Mouse (Mus musculus) forebrain, postnatal 0 days (tissue): ENCODE results near the gene Trim15. TPM values are rescaled to one million over a fixed set of nuclear protein-coding genes. Genes with fewer than 3 reads are reported as not detected.

Experiments
- ATAC-seq: fragments of 200-750 bp; cut with Nextera tagmentation; 2 replicates; pipeline ENCODE4 v1.8.0; 2017; ENCODE audit warnings: mild to moderate bottlenecking, moderate library complexity
- DNase-seq: peaks from one replicate; pipeline ENCODE4 v3.0.0-alpha.2; 2015
- H3K27ac ChIP-seq: fragments of 300-500 bp; sonication (generic); 2 replicates; pipeline ENCODE4 v1.5.1; 2014; ENCODE audit warnings: low read depth, mild to moderate bottlenecking, antibody characterized with exemption, low read length, moderate library complexity, mixed read lengths
- H3K27me3 ChIP-seq: fragments of 300-500 bp; sonication (generic); 2 replicates; pipeline ENCODE4 v1.6.1; 2014; ENCODE audit warnings: mild to moderate bottlenecking, low read length, mixed read lengths; ENCODE audit not compliant: insufficient read depth
- H3K36me3 ChIP-seq: fragments of 300-500 bp; sonication (generic); 2 replicates; pipeline ENCODE4 v1.6.1; 2014; ENCODE audit warnings: mild to moderate bottlenecking, moderate library complexity; ENCODE audit not compliant: insufficient read depth
- H3K4me1 ChIP-seq: fragments of 300-500 bp; sonication (generic); 2 replicates; pipeline ENCODE4 v1.6.1; 2014; ENCODE audit warnings: antibody characterized with exemption; ENCODE audit not compliant: insufficient read depth
- H3K4me2 ChIP-seq: fragments of 300-500 bp; sonication (generic); 2 replicates; pipeline ENCODE4 v1.6.1; 2014; ENCODE audit warnings: low read depth, mild to moderate bottlenecking, moderate library complexity
- H3K4me3 ChIP-seq: fragments of 300-500 bp; sonication (generic); 2 replicates; pipeline ENCODE4 v1.5.1; 2014; ENCODE audit warnings: low read depth, low read length, mixed read lengths
- H3K9ac ChIP-seq: fragments of 300-500 bp; sonication (generic); 2 replicates; pipeline ENCODE4 v1.6.1; 2014; ENCODE audit warnings: mild to moderate bottlenecking
- H3K9me3 ChIP-seq: fragments of 300-500 bp; sonication (generic); 2 replicates; pipeline ENCODE4 v1.6.1; 2016; ENCODE audit warnings: low read length
- CTCF ChIP-seq: sonication (generic); IDR thresholded peaks from 2 replicates; pipeline ENCODE4 v1.5.1; 2016; ENCODE audit warnings: antibody characterized with exemption, control low read depth, low read depth
- WGBS: fragments of 180-500 bp; shearing (Covaris S2); extraction: QIAGEN DNeasy Blood & Tissue Kit; methylation state at CpG from one replicate; pipeline ENCODE4 v1.1.7; 2014; 5-methylcytosine and 5-hydroxymethylcytosine counted together
- polyA plus RNA-seq: library from polyadenylated mRNA; unstranded; fragments of >200 nt; fragmentation: Nextera tagmentation; extraction: Ambion mirVana; gene quantifications from 2 replicates; pipeline ENCODE4 v1.2.1, GENCODE M21; 2015
- total RNA-seq: library from RNA; depleted of rRNA; stranded (reverse); fragments of >200 nt; gene quantifications from 2 replicates; pipeline ENCODE4 v1.2.3, GENCODE M21; 2014

Trim15 gene
- total and polyA plus RNA-seq, 2 experiments from 2014 or later: 0.19 to 0.31 TPM

GRCm38 (mm10) chr17:36851627-36852026 lies 15.4 kb downstream of the Trim15 start:
- 93% methylated on average over 5 of the region's 5 CpGs for WGBS
- no peak for TF ChIP-seq CTCF
- Histone ChIP-seq H3K36me3 (peaks cover 55% of the 10 kb centered on the region), H3K27me3 (no peaks in the 10 kb centered on the region), H3K9me3 (no peaks in the 10 kb centered on the region), H3K4me3 (no peak overlapping the region), H3K9ac (no peak overlapping the region), H3K4me1 (no peaks in the 10 kb centered on the region), H3K4me2 (no peak overlapping the region), H3K27ac (no peak overlapping the region)
- DNase-seq: no peak
- no peak for ATAC-seq

DNA sequence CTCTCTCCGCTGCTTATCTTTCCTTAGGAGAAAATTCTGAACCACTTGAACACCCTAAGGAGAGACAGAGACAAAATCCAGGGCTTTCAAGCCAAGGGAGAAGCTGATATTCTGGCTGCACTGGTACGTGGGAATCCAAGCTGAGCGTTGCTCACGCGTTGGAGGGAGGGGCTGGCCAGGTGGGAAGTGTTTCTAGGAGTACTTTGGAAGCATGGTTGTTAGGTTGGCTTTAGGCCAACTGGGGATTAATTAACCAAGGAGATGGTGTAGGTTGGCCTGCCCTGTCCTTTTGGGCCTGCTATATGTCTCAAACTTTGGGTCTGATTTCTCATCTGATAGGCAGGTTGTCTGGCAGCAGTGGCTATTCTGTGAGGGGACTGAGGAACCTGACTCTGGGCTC lies 15.8 kb downstream of the Trim15 start:
- H3K4me3 ChIP-seq: no peak overlapping the region
- H3K27me3 ChIP-seq: no peaks in the 10 kb centered on the region
- no peak for TF ChIP-seq CTCF
- no peak for DNase-seq
- no peak overlapping the region for H3K27ac ChIP-seq
- peaks cover 52% of the 10 kb centered on the region for H3K36me3 ChIP-seq
- no peak for ATAC-seq
- no peak overlapping the region for H3K4me2 ChIP-seq
- WGBS: 84% methylated on average over 5 of the region's 5 CpGs
- H3K4me1 ChIP-seq: no peaks in the 10 kb centered on the region
- H3K9ac ChIP-seq: no peak overlapping the region
- H3K9me3 ChIP-seq: no peaks in the 10 kb centered on the region

DNA sequence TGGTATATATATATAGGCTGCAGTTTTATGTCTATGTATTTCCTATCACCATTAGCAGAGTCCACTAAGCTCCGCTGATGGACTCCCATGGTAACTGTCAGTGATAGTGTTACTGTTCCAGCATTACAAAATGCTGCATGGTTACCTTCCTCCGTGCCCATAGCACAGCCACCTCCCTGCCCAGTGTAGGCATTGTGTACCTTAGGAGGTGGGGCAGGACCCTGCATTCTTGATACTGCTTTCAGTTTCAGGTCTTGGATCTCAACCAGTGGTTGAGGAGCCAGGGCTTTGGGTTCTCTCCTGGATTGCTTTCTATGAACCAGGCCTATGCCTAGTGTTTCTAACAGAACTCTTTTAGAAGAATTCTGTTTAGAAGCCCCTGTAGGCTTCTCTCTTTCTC lies 17.0 kb downstream of the Trim15 start:
- no peaks in the 10 kb centered on the region for H3K9me3 ChIP-seq
- no peaks in the 10 kb centered on the region for H3K4me1 ChIP-seq
- ATAC-seq (no peak), DNase-seq (no peak)
- H3K4me2 ChIP-seq: no peak overlapping the region
- no peak overlapping the region for H3K4me3 ChIP-seq
- no peak for TF ChIP-seq CTCF
- H3K36me3 ChIP-seq: peaks cover 41% of the 10 kb centered on the region
- no peaks in the 10 kb centered on the region for H3K27me3 ChIP-seq
- WGBS: 86% methylated on average over 2 of the region's 2 CpGs
- H3K9ac ChIP-seq: no peak overlapping the region
- no peak overlapping the region for H3K27ac ChIP-seq

DNA sequence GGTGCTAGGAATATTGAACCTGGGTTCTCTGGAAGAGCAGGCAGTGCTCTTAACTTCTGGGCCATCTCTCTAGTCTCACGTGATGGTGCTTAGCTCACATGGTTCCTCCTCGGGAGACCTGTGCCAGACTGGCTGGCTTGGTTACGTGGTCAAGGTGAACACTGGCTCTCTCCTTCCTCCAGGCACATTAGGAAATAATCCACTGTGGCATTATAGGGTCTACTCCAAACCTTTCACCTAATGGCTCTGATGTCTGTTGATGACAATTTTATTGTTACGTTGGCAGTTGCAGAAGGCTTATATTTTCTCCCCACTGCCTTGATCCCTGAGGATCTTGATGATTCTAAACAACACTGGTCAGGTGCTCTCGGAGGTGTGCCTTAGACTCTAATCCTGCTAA lies 18.1 kb downstream of the Trim15 start:
- Histone ChIP-seq H3K27ac (no peak overlapping the region), H3K36me3 (peaks cover 33% of the 10 kb centered on the region)
- 88% methylated on average over 5 of the region's 5 CpGs for WGBS

DNA sequence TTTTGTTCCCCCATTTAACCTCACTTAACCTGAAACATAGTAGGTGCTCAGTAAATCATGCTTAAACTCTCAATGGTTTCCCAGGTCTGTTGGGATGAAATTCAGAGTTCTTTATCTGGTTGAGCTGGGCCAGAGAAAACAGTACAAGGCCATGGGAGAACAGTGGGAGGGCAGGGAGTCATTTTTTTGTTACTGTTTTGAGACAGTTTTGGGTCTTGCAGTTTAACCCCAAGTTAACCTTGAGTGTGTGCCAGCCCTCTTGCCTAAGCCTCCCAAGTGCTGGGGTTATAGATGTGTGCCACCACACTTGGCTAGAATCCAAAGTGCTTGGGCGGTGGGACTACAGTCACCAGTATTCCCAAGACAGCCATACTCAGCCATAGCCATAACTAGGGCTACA lies 22.3 kb downstream of the Trim15 start:
- 64% methylated on average over 1 of the region's 1 CpGs for WGBS
- H3K27ac ChIP-seq: no peak overlapping the region
- no peak overlapping the region for H3K9ac ChIP-seq
- no peaks in the 10 kb centered on the region for H3K27me3 ChIP-seq
- ATAC-seq (no peak), DNase-seq (no peak)
- no peaks in the 10 kb centered on the region for H3K9me3 ChIP-seq
- H3K4me3 ChIP-seq: no peak overlapping the region
- H3K4me2 ChIP-seq: no peak overlapping the region
- H3K4me1 ChIP-seq: no peaks in the 10 kb centered on the region
- 0 out of 2 replicates have a peak, but pooled peaks cover 6% of the 10 kb centered on the region for H3K36me3 ChIP-seq
- TF ChIP-seq CTCF: no peak

More for the DNA sequence above, 18.1 kb downstream of the Trim15 start:
- TF ChIP-seq CTCF: no peak
- Histone ChIP-seq H3K9me3 (no peaks in the 10 kb centered on the region), H3K27me3 (no peaks in the 10 kb centered on the region), H3K4me3 (no peak overlapping the region), H3K4me2 (no peak overlapping the region), H3K4me1 (no peaks in the 10 kb centered on the region), H3K9ac (no peak overlapping the region)
- ATAC-seq: no peak
- no peak for DNase-seq

GRCm38 (mm10) chr17:36844286-36844719 lies 22.7 kb downstream of the Trim15 start:
- Histone ChIP-seq H3K9ac (no peak overlapping the region), H3K36me3 (0 out of 2 replicates have a peak, but pooled peaks cover 6% of the 10 kb centered on the region), H3K27me3 (no peaks in the 10 kb centered on the region), H3K4me1 (no peaks in the 10 kb centered on the region), H3K4me2 (no peak overlapping the region), H3K27ac (no peak overlapping the region), H3K9me3 (no peaks in the 10 kb centered on the region), H3K4me3 (no peak overlapping the region)
- no peak for TF ChIP-seq CTCF
- DNase-seq (no peak), ATAC-seq (no peak)

DNA sequence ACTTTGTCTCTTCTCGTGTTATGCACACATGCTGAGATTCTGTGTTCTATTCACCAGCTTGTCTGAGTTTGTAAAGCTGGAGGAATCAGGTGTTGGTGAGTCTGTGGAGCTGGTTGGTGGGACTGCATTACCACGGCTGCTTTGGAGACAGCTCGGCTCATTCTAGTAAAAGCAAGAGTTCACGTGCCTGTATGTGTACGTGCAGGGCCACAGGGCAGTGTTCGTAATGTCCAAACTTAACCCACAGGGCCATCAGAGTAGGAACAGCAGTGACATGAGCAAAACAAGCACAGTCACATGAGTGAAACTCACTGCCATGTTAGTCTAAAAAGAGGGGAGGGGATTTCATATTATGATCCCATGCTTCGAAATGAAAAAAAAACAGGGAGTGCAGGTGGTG lies 23.3 kb downstream of the Trim15 start:
- no peak for TF ChIP-seq CTCF
- Histone ChIP-seq H3K27ac (no peak overlapping the region), H3K27me3 (no peaks in the 10 kb centered on the region), H3K9me3 (no peaks in the 10 kb centered on the region), H3K36me3 (0 out of 2 replicates have a peak, but pooled peaks cover 6% of the 10 kb centered on the region), H3K4me2 (no peak overlapping the region), H3K4me3 (no peak overlapping the region), H3K9ac (no peak overlapping the region), H3K4me1 (no peaks in the 10 kb centered on the region)
- 79% methylated on average over 7 of the region's 7 CpGs for WGBS
- no peak for DNase-seq
- no peak for ATAC-seq
